Mouse (Mus musculus) intestine, embryonic 15.5 days (tissue): ENCODE measurements around the gene Fam168b. TPM values are rescaled to one million over a fixed set of nuclear protein-coding genes. Genes with fewer than 3 reads are reported as not detected.

ENCODE experiments used
- ATAC-seq: fragments of 200-750 bp; cut with Nextera tagmentation; 2 replicates; pipeline ENCODE4 v1.8.0; 2017; ENCODE audit warnings: moderate TSS enrichment, moderate library complexity
- H3K27ac ChIP-seq: fragments of 300-500 bp; sonication (generic); 2 replicates; pipeline ENCODE4 v1.5.1; 2015; ENCODE audit warnings: mild to moderate bottlenecking, inconsistent platforms
- H3K27me3 ChIP-seq: fragments of 300-500 bp; sonication (generic); replicated peaks from 2 replicates; pipeline ENCODE4 v1.6.1; 2015; ENCODE audit warnings: inconsistent platforms
- H3K36me3 ChIP-seq: fragments of 300-500 bp; sonication (generic); 2 replicates; pipeline ENCODE4 v1.6.1; 2015; ENCODE audit warnings: inconsistent platforms
- H3K4me1 ChIP-seq: fragments of 300-500 bp; sonication (generic); replicated peaks from 2 replicates; pipeline ENCODE4 v1.6.1; 2015; ENCODE audit warnings: inconsistent platforms
- H3K4me2 ChIP-seq: fragments of 300-500 bp; sonication (generic); replicated peaks from 2 replicates; pipeline ENCODE4 v1.6.1; 2015; ENCODE audit warnings: mild to moderate bottlenecking, inconsistent platforms
- H3K4me3 ChIP-seq: fragments of 300-500 bp; sonication (generic); replicated peaks from 2 replicates; pipeline ENCODE4 v1.5.1; 2015; ENCODE audit warnings: inconsistent platforms
- H3K9ac ChIP-seq: fragments of 300-500 bp; sonication (generic); 2 replicates; pipeline ENCODE4 v1.6.1; 2015; ENCODE audit warnings: inconsistent platforms
- H3K9me3 ChIP-seq: fragments of 300-500 bp; sonication (generic); 2 replicates; pipeline ENCODE4 v1.6.1; 2016; ENCODE audit warnings: inconsistent platforms
- WGBS: fragments of 180-500 bp; shearing (Covaris S2); methylation state at CpG from one replicate; pipeline ENCODE4 v1.1.7; 2015; 5-methylcytosine and 5-hydroxymethylcytosine counted together
- polyA plus RNA-seq: library from polyadenylated mRNA; unstranded; fragments of >200 nt; fragmentation: Nextera tagmentation; extraction: Ambion mirVana; gene quantifications from 2 replicates; pipeline ENCODE4 v1.2.1, GENCODE M21; 2015

Fam168b gene
- 57.0 and 60.6 TPM in 2 replicates for polyA plus RNA-seq

DNA sequence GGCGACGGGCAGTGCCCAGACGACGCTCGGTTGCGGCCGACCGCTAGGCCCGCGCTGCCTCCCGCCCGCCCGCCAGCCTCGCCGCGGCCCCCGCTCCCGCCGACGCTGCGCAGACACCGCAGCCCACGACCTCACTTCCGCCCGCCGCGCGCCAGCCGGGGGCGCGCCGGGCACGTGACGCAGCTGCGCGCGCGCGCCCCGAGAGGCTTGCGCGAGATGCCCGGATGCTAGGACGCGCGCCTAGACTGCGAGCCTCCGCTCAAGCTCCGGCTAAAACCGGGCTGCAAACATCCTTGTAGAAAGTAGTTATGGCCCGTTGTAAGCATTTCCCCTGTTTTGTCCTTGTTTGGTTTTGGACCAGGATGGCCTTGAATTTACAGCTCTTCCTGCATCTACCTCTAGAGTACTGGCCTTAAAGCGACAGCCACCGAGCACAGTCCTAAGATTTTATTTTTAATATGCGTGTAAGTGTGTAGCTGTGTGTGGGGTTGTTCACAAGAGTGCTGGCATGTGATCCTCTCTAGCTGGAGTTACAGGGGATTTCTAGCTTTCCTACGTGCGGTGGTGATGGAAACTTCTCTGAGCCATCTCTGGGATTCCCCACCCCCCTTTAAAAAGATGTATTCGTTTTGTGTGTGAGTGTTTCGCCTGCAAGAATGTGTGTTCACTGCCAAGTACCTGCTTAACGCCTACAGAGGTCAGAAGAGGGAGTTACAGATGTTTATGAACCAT lies at the start of gene Fam168b:
TSS of gene Fam168b (minus strand) at position 179 of the 732 bp plus-strand sequence.
- Histone ChIP-seq H3K4me3 (peak within 1 kb of the TSS; percentile 80), H3K4me1 (peaks cover 14% of the 10 kb centered on the region), H3K4me2 (peak within 1 kb of the TSS; percentile 73), H3K36me3 (no peaks in the 10 kb centered on the region), H3K9ac (peak within 1 kb of the TSS; percentile 95), H3K9me3 (no peaks in the 10 kb centered on the region), H3K27ac (peak within 1 kb of the TSS; percentile 96), H3K27me3 (no peaks in the 10 kb centered on the region)
- under 1% methylated on average over 45 of the region's 59 CpGs for WGBS
- peak; percentile 93 for ATAC-seq

DNA sequence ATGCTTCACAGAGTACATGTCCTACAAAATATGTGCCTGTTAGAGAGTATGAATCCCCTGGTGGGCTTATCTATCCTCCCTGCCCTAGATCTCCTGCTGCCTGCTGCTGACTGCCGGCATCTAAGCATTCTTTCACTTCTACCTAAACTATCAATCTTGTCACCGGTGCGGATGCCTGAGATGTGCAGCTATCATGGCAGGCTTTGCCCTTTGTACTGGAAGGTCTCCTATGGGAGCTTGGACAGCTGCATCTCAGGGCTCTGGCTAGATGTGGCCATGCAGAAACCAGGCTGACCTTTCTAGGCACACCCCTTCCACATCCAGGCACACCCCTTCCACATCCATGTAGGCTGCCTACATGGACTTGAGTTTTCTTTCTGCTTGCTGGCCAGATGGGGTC lies 49.6 kb upstream of the Fam168b start:
- no peak for ATAC-seq
- Histone ChIP-seq H3K4me1 (no peaks in the 10 kb centered on the region), H3K4me2 (no peak overlapping the region), H3K27ac (no peak overlapping the region), H3K9ac (no peak overlapping the region), H3K4me3 (no peak overlapping the region), H3K27me3 (no peaks in the 10 kb centered on the region), H3K36me3 (no peaks in the 10 kb centered on the region), H3K9me3 (no peaks in the 10 kb centered on the region)
- 44% methylated on average over 3 of the region's 3 CpGs for WGBS

DNA sequence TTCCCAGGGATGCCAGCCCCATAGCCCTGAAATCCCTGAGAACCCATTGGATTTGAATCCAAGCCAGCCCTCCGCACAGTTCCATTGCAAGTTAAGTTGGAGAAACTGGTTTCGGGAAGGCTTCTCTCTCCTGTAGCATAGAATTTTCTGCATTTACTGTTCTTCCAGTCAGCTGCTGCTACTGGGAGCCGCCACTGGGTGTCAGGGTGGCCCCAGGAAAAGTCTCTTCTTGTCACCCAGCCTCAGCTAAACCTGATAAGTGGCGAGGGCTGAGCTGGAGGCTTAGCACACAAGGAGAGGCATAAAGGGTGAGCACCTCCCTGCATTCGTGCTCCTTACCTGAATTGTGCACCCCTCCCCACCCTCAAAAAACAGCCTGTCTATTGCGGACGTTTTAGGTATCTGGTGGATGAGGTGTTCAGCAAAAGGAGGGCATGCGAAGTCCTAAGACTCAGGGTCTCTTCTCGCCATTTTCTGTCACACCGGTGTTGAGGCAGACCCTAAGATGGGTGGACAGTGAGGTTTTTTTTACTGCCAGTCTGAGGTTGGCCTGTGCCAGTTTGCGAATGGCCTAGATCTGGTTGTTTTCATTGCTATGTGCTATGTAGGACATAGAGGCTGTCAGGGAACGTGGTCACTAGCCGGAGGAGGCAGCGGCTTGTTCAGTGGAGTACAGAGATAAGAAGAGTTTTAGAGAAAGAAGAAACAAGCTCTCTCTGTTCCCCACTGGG lies 48.9 kb upstream of the Fam168b start:
- no peaks in the 10 kb centered on the region for H3K27me3 ChIP-seq
- H3K4me3 ChIP-seq: no peak overlapping the region
- H3K36me3 ChIP-seq: no peaks in the 10 kb centered on the region
- no peaks in the 10 kb centered on the region for H3K4me1 ChIP-seq
- 56% methylated on average over 14 of the region's 14 CpGs for WGBS
- peak; percentile 61; the same call in 1 of the 2 replicates for ATAC-seq
- H3K9ac ChIP-seq: no peak overlapping the region
- no peak overlapping the region for H3K4me2 ChIP-seq
- H3K9me3 ChIP-seq: no peaks in the 10 kb centered on the region
- H3K27ac ChIP-seq: no peak overlapping the region

DNA sequence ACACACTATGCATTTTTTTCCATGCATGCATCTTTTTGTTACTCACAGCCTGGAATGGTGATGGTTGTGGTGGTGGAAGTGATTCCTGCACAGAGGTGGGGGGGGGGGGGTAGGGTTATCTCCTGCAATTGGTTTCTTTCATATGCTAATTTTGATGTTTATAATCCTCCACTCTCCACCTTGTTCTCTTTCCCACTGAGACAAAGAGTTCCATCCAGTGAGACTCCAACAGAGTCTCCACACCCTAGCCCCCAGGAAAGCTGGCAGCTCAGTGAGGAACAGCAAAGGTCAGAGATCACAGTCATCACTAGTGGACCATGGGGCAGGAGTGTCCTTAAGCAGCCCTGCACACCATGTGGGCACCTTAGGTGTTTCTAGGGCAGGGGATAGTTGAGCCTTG lies 40.9 kb upstream of the Fam168b start:
- H3K27ac ChIP-seq: no peak overlapping the region
- ATAC-seq: no peak
- no peak overlapping the region for H3K9ac ChIP-seq
- H3K4me1 ChIP-seq: no peaks in the 10 kb centered on the region
- H3K27me3 ChIP-seq: no peaks in the 10 kb centered on the region
- H3K36me3 ChIP-seq: no peaks in the 10 kb centered on the region
- H3K9me3 ChIP-seq: no peaks in the 10 kb centered on the region
- H3K4me2 ChIP-seq: no peak overlapping the region
- H3K4me3 ChIP-seq: no peak overlapping the region

DNA sequence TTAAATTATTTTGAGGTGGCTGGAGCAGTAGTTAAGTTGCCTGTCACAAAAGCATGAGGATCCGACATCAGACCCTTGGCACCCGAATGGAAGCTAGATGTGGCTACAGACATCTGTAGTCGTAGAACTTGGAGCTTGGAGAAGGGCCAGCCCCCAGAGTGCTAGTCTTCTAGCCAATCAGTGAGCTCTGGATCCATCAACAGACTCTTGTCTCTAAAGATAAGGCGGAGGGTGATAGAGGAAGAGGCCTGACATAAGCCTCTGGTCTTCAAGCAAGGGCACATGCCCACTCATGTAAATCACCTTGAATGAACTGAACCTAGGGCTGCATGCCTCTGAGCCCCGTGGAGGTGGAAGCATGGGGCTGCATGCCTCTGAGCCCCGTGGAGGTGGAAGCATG lies 36.7 kb upstream of the Fam168b start:
- 70% methylated on average over 6 of the region's 6 CpGs for WGBS
- no peak overlapping the region for H3K4me2 ChIP-seq
- H3K9ac ChIP-seq: no peak overlapping the region
- H3K27me3 ChIP-seq: no peaks in the 10 kb centered on the region
- no peaks in the 10 kb centered on the region for H3K9me3 ChIP-seq
- no peaks in the 10 kb centered on the region for H3K4me1 ChIP-seq
- H3K4me3 ChIP-seq: no peak overlapping the region
- H3K36me3 ChIP-seq: 0 out of 2 replicates have a peak, but pooled peaks cover 3% of the 10 kb centered on the region
- no peak for ATAC-seq
- no peak overlapping the region for H3K27ac ChIP-seq

DNA sequence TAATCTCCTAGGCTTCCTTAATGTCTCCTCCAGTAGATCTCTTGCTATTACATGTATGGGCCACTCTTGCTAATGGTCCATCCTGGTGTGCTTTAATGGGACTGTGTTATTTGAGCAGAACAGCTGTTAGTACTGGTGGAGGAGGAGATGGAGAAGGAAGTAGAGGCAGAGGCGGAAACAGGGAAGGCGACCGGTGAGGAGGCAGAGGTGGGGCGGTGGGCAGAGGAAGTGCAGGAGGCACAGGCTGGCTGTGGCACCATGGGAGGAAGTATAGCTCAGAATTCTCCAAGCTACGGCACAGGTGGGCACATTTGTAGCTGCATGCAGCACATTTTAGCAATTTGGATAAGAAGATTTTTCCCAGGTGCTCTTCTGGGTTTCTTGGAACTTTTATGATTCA lies 30.7 kb upstream of the Fam168b start:
- 75% methylated on average over 5 of the region's 5 CpGs for WGBS
- ATAC-seq: no peak
- H3K4me1 ChIP-seq: no peaks in the 10 kb centered on the region
- H3K27me3 ChIP-seq: no peaks in the 10 kb centered on the region
- no peaks in the 10 kb centered on the region for H3K9me3 ChIP-seq
- H3K4me2 ChIP-seq: no peak overlapping the region
- H3K4me3 ChIP-seq: no peak overlapping the region
- no peak overlapping the region for H3K27ac ChIP-seq
- H3K9ac ChIP-seq: no peak overlapping the region
- H3K36me3 ChIP-seq: peaks cover 8% of the 10 kb centered on the region

DNA sequence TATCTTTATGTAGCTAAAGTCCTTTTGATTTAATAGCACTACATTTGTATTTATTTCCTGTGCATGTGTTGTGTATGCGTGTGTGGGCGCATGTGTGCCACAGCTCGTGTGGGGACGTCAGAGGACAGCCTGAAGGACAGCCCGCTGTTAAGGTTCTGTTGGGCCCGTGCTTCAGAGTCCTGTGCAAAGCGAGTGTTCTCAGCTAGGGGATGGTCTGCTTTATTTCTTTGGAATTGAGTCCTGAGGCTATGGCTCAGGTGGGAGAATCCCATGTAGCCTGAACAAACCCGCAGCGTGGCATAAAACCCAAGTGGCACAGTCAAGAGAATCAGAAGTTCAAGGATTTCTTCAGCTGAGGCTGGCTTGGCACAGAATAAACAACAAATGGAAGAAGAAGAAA lies 28.3 kb upstream of the Fam168b start:
- H3K27me3 ChIP-seq: no peaks in the 10 kb centered on the region
- no peak overlapping the region for H3K4me2 ChIP-seq
- H3K36me3 ChIP-seq: peaks cover 10% of the 10 kb centered on the region
- 93% methylated on average over 9 of the region's 9 CpGs for WGBS
- ATAC-seq: no peak
- no peak overlapping the region for H3K4me3 ChIP-seq
- no peak overlapping the region for H3K9ac ChIP-seq
- no peaks in the 10 kb centered on the region for H3K4me1 ChIP-seq
- no peak overlapping the region for H3K27ac ChIP-seq
- H3K9me3 ChIP-seq: no peaks in the 10 kb centered on the region

DNA sequence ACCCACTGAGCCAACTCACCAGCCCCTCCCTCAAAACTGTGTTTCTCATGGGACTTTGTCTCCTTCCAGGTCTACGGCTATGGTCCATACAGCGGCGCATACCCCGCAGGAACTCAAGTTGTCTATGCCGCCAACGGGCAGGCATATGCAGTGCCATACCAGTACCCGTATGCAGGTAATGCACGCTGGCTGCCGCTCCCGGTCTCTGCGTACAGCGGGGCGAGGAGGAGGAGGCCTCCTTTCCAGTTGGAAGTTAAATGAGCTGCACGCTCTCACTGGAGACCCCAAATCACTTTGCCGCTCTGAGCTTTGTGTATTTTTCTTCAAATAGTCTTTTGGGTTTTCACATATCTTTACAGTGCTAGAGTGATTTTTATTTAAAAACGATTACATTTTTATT lies 26.4 kb upstream of the Fam168b start:
- H3K27ac ChIP-seq: no peak overlapping the region
- H3K9me3 ChIP-seq: no peaks in the 10 kb centered on the region
- H3K4me1 ChIP-seq: no peaks in the 10 kb centered on the region
- no peaks in the 10 kb centered on the region for H3K27me3 ChIP-seq
- 94% methylated on average over 16 of the region's 16 CpGs for WGBS
- H3K9ac ChIP-seq: no peak overlapping the region
- H3K4me3 ChIP-seq: no peak overlapping the region
- H3K36me3 ChIP-seq: peaks cover 9% of the 10 kb centered on the region
- no peak for ATAC-seq
- no peak overlapping the region for H3K4me2 ChIP-seq

DNA sequence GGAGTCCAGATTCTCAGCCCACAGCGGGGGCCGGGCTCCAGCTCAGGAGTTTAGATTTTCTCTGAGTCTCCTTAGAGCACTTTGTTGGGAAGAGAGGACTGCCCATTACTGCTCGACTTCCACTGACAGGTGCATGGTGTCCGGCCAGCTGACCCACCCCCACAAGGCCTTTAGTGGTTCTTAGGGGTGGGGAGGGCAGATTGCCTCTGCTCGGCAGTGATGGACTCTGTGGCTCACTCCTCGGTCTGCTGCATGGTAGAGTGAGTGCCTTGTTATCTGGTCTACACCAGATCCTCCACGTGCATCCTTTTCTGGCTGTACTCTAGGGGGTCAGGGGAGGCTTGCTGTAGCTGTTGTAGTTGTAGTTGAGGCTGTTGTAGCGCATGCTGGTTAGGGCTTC lies 25.5 kb upstream of the Fam168b start:
- no peak for ATAC-seq
- no peak overlapping the region for H3K27ac ChIP-seq
- no peaks in the 10 kb centered on the region for H3K27me3 ChIP-seq
- 90% methylated on average over 8 of the region's 8 CpGs for WGBS
- H3K4me2 ChIP-seq: no peak overlapping the region
- H3K36me3 ChIP-seq: peaks cover 9% of the 10 kb centered on the region
- H3K4me3 ChIP-seq: no peak overlapping the region
- H3K9ac ChIP-seq: no peak overlapping the region
- no peaks in the 10 kb centered on the region for H3K9me3 ChIP-seq
- H3K4me1 ChIP-seq: no peaks in the 10 kb centered on the region

DNA sequence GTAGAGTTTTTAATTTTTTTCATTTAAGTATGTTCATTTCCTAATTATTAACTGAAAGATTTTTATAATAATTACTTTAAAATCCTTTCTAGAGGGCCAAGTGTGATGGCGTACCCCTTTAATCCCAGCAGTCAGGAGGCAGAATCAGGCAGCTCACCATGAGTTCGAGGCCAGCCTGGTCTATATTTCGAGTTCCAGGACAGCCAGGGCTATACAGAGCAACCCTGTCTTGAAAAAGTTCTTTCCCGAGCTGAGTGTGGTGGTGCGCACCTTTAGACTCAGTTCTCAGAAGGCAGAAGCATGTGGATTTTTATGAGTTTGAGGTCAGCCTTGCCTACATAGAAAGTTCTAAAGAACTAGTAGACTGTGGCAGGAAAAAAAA lies 24.7 kb upstream of the Fam168b start:
- no peak for ATAC-seq
- no peak overlapping the region for H3K27ac ChIP-seq
- H3K4me2 ChIP-seq: no peak overlapping the region
- H3K9me3 ChIP-seq: no peaks in the 10 kb centered on the region
- peaks cover 9% of the 10 kb centered on the region for H3K36me3 ChIP-seq
- H3K4me1 ChIP-seq: no peaks in the 10 kb centered on the region
- H3K9ac ChIP-seq: no peak overlapping the region
- no peaks in the 10 kb centered on the region for H3K27me3 ChIP-seq
- no peak overlapping the region for H3K4me3 ChIP-seq
- 89% methylated on average over 5 of the region's 5 CpGs for WGBS

DNA sequence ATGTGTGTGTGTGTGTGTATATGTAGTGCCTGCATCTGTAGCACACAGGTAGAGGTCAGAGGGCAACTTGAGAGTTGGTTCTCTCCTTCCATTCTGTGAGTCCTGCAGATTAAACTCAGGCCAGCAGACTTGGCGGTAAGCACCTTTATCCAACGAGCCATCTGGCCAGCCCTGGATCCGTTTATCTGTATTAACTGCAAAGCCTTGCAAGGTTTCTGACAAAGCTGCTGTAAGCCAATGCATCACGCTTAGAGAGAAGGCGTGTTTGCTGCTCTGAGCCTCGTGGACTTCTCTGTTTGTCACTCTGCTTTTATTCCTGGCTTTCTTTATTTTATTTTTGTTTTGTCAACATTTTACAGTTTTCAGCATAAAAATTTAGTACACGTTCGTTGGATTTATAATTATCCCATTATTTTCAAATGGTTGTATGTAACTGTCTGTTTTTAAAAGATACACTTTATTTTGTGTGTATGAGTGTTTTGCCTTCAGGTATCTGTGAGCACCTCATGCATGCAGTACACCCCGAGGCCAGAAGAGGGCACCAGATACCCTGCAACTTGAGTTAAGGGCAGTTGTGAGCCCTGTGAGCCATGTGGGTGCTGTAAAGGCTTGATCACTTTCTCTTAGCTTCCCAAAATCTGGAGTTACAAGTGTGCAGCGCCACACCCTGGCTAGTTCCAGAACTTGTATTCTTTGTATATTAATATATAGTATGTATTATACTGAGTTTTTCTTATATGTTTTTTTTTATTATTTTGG lies 24.1 kb upstream of the Fam168b start:
- WGBS: 61% methylated on average over 10 of the region's 10 CpGs
- peak; percentile 53 for ATAC-seq
- H3K4me1 ChIP-seq: no peaks in the 10 kb centered on the region
- no peak overlapping the region for H3K4me2 ChIP-seq
- H3K36me3 ChIP-seq: peaks cover 9% of the 10 kb centered on the region
- no peaks in the 10 kb centered on the region for H3K27me3 ChIP-seq
- no peaks in the 10 kb centered on the region for H3K9me3 ChIP-seq
- H3K9ac ChIP-seq: no peak overlapping the region
- H3K27ac ChIP-seq: no peak overlapping the region
- no peak overlapping the region for H3K4me3 ChIP-seq

DNA sequence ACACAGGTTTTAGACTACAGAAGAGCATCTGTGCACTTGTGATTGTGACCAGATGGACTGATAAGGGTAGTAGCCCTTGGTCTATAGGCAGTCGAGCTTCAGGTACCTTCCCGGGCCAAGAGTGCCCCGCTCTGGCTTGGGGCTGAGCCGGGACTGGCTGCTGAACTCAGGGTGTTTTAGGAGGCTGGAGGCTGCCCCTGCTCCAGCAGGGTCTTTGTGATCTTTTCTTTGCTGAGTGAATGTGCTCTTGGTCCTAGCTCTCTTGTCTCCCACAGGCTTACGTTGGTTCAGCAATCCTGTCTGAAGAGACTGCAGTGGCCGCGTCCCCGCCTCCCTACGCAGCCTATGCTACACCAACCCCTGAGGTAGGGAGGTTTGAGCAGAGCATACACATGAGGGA lies 23.0 kb upstream of the Fam168b start:
- Histone ChIP-seq H3K4me2 (no peak overlapping the region), H3K4me3 (no peak overlapping the region), H3K9me3 (no peaks in the 10 kb centered on the region), H3K4me1 (no peaks in the 10 kb centered on the region), H3K9ac (no peak overlapping the region), H3K27me3 (no peaks in the 10 kb centered on the region), H3K27ac (no peak overlapping the region), H3K36me3 (peaks cover 9% of the 10 kb centered on the region)
- 88% methylated on average over 9 of the region's 9 CpGs for WGBS
- no peak for ATAC-seq
